Mouse (Mus musculus) lung, embryonic 15.5 days (tissue): ENCODE measurements around the gene Znrf3. TPM values are rescaled to one million over a fixed set of nuclear protein-coding genes. Genes with fewer than 3 reads are reported as not detected.

Experiments used
- ATAC-seq: fragments of 200-750 bp; cut with Nextera tagmentation; 2 replicates; pipeline ENCODE4 v1.8.0; 2017; ENCODE audit warnings: moderate number of reproducible peaks, borderline replicate concordance; ENCODE audit not compliant: low FRiP score, low TSS enrichment; ENCODE audit errors: extremely low read depth
- H3K27ac ChIP-seq: fragments of 300-500 bp; sonication (generic); 2 replicates; pipeline ENCODE4 v1.5.1; 2015; ENCODE audit warnings: moderate library complexity, mild to moderate bottlenecking, inconsistent platforms
- H3K27me3 ChIP-seq: fragments of 300-500 bp; sonication (generic); 2 replicates; pipeline ENCODE4 v1.6.1; 2015; ENCODE audit warnings: inconsistent platforms
- H3K36me3 ChIP-seq: fragments of 300-500 bp; sonication (generic); 2 replicates; pipeline ENCODE4 v1.6.1; 2015; ENCODE audit warnings: inconsistent platforms
- H3K4me1 ChIP-seq: fragments of 300-500 bp; sonication (generic); 2 replicates; pipeline ENCODE4 v1.6.1; 2015; ENCODE audit warnings: inconsistent platforms
- H3K4me2 ChIP-seq: fragments of 300-500 bp; sonication (generic); 2 replicates; pipeline ENCODE4 v1.6.1; 2015; ENCODE audit warnings: inconsistent platforms, mild to moderate bottlenecking, moderate library complexity
- H3K4me3 ChIP-seq: fragments of 300-500 bp; sonication (generic); 2 replicates; pipeline ENCODE4 v1.5.1; 2015; ENCODE audit warnings: mild to moderate bottlenecking, inconsistent platforms
- H3K9ac ChIP-seq: fragments of 300-500 bp; sonication (generic); 2 replicates; pipeline ENCODE4 v1.6.1; 2015; ENCODE audit warnings: inconsistent platforms
- H3K9me3 ChIP-seq: fragments of 300-500 bp; sonication (generic); 2 replicates; pipeline ENCODE4 v1.6.1; 2016; ENCODE audit warnings: inconsistent platforms
- WGBS: fragments of 180-500 bp; shearing (Covaris S2); methylation state at CpG from one replicate; pipeline ENCODE4 v1.1.7; 2015; 5-methylcytosine and 5-hydroxymethylcytosine counted together
- polyA plus RNA-seq: library from polyadenylated mRNA; unstranded; fragments of >200 nt; fragmentation: Nextera tagmentation; extraction: Ambion mirVana; gene quantifications from 2 replicates; pipeline ENCODE4 v1.2.1, GENCODE M21; 2015

Gene Znrf3
- polyA plus RNA-seq, 1 experiment from 2014 or later = 15.8 TPM

DNA sequence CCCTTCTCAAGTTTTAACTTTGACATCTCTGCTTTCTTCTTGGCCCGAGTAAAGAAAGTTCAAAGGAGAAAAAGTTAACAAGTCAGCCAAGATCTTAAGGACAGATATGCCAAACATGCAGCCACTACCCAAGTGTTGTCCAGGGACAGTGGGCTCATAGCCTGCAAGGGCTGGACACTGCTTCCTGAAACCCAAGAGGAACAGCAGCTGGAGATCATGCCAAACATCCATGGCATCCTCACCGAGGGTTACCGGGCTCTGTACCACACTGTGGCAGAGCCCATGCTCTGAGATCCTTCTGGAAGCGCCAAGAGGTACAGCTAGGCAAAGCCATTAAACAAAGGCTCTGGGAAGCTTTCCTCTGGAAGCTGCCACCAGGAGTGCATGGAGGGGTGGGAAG, 169.4 kb downstream of the Znrf3 start:
- WGBS = 73% methylated on average over 4 of the region's 4 CpGs
- H3K36me3 ChIP-seq = 0 out of 2 replicates have a peak, but pooled peaks cover 3% of the 10 kb centered on the region
- no peaks in the 10 kb centered on the region for H3K4me1 ChIP-seq
- no peak overlapping the region for H3K4me3 ChIP-seq
- no peak for ATAC-seq
- H3K27me3 ChIP-seq = no peaks in the 10 kb centered on the region
- H3K27ac ChIP-seq = no peak overlapping the region
- H3K4me2 ChIP-seq = no peak overlapping the region
- H3K9ac ChIP-seq = no peak overlapping the region
- no peaks in the 10 kb centered on the region for H3K9me3 ChIP-seq

DNA sequence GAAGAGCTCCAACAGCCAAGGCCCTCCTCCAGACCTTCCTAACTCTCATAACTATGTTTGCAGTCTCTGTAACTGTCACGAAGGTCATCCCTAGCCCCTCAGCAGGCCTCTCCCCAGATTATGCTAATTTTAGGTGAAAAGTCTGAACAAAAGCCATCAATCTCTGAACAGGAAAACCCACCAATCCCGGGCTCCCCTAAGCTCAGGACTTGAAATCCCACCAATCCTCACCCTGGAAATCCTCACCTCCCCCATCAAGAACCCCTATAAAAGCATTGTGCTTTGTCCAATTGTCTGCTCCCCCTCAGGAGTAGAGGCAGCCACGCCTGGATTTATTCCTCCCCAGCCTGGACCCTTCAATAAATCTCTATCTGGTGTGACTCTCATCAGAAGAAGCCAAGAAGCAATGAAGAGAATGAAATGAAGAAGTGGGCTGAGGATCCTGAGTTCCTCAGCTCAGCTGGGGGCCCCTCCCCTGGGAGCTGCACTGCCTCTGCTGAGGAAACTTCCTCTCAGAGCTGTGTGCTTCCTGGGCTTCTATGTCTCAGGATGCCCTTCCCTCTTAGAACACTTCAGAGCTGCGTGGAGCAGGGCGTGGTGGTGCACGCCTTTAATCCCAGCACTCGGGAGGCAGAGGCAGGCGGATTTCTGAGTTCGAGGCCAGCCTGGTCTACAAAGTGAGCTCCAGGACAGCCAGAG, 172.0 kb downstream of the Znrf3 start:
- WGBS = 69% methylated on average over 9 of the region's 9 CpGs
- Histone ChIP-seq H3K9me3 (no peaks in the 10 kb centered on the region), H3K27ac (no peak overlapping the region), H3K36me3 (no peaks in the 10 kb centered on the region), H3K9ac (no peak overlapping the region), H3K4me1 (no peaks in the 10 kb centered on the region), H3K27me3 (no peaks in the 10 kb centered on the region), H3K4me2 (no peak overlapping the region), H3K4me3 (no peak overlapping the region)
- no peak for ATAC-seq

DNA sequence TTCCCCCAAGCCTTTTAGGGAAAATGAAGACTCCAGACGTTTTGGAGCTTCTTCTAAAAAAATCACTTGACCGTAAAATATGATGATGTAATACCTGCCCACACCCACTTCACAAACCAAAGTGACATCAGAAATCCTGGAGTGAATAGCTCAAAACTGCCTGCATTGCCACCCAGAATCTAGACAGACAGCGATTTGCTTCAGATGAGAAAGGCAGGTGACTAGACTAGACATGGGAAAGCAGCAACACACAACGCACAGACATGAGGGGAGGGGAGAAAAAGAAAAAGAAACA, 172.6 kb downstream of the Znrf3 start:
- Histone ChIP-seq H3K9me3 (no peaks in the 10 kb centered on the region), H3K27me3 (no peaks in the 10 kb centered on the region), H3K36me3 (no peaks in the 10 kb centered on the region), H3K4me1 (no peaks in the 10 kb centered on the region), H3K4me2 (no peak overlapping the region), H3K9ac (no peak overlapping the region), H3K27ac (no peak overlapping the region), H3K4me3 (no peak overlapping the region)
- 67% methylated on average over 4 of the region's 4 CpGs for WGBS
- ATAC-seq = no peak

DNA sequence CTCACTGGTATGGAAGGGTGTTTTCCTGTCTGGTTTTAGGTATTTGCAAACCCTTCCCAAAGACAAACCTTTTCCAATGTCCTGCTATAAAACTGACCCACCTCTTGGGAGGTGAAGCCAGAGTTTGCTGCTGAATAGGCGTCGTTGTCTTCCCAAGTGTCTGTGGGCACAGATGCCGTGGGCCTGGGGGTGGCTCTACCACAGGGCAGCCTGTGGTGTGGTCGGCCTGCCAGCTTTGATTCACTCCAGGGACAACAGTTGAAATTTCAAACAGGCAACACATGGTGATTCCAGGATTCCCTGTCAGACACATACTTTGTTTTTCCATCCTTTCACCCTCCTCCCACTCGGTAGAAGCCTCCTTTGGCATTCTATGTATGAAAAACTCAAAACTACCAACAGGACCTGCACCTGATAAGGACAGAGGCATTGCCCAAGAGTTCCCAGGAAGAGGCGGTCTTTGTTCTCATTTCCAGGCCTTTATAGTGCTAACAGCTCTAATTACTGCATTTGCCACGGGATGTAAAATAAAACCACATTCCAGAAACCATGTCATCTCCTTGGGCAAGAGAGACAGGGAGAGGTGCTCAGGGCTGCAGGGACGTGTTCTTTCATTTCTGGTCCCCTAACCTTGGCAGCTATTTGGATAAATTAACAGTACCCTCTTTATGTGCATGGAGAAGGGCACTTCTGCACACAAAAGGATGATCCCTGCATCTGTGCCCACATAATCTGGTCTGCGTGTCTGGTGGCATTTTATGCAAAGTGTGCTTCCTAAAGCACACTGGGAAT, 173.2 kb downstream of the Znrf3 start:
- 57% methylated on average over 9 of the region's 9 CpGs for WGBS
- no peak overlapping the region for H3K27ac ChIP-seq

DNA sequence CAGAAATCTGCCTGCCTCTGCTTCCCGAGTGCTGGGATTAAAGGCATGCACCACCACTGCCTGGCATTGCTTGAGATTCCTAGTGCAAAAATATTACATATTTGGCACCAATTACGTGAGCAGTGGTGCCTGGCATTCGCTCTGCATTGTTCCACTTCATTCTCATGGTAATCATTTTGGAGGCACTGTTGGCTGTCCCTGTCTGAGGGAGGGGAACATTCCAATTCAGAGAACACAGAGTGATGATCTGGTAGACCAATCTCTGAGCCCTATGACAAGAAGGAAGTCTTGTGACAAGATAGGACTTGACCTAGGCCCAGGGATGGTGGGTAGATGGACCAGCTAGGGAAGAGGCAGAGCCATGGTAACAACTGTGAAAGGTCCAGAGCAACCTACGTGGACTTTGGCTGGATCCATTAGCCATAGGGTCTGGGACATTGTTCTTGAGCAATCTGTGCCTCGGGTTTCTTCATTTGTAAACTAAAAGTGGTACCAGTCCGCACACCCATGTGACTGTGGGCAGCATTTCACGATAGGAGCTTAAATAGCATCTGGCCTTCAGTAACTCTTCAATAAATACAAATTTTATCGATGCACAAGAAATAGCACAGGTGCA, 174.7 kb downstream of the Znrf3 start:
- H3K27me3 ChIP-seq = no peaks in the 10 kb centered on the region
- no peaks in the 10 kb centered on the region for H3K9me3 ChIP-seq
- 87% methylated on average over 8 of the region's 8 CpGs for WGBS
- no peak overlapping the region for H3K4me2 ChIP-seq
- no peaks in the 10 kb centered on the region for H3K4me1 ChIP-seq
- H3K9ac ChIP-seq = no peak overlapping the region
- no peak overlapping the region for H3K27ac ChIP-seq
- ATAC-seq = no peak
- no peaks in the 10 kb centered on the region for H3K36me3 ChIP-seq
- H3K4me3 ChIP-seq = no peak overlapping the region

More for the DNA sequence above, 173.2 kb downstream of the Znrf3 start:
- Histone ChIP-seq H3K27me3 (no peaks in the 10 kb centered on the region), H3K9ac (no peak overlapping the region), H3K4me2 (no peak overlapping the region), H3K36me3 (no peaks in the 10 kb centered on the region), H3K4me1 (no peaks in the 10 kb centered on the region), H3K4me3 (no peak overlapping the region), H3K9me3 (no peaks in the 10 kb centered on the region)
- ATAC-seq = no peak

DNA sequence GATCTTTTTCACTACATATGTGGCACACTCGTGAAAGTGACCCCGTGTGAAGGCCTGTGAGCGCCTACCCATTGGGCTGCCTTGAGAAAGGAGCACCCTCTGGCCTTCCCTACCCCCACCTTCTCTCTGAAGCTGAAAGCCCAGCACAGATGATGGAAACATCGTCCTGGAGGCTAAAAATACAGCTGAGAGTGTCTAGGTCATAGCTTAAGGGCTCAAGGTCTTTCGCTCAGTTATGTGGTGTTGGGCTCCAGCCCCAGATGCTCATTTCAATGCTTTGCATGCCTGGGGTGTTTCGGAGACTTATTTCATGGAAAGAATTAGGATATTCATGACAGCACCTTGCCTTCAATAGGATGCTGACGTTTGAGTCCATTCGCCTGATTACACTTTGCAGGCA, 178.9 kb downstream of the Znrf3 start:
- Histone ChIP-seq H3K4me3 (no peak overlapping the region), H3K4me2 (no peak overlapping the region), H3K4me1 (peaks cover 2% of the 10 kb centered on the region; the same call in 1 of the 2 replicates), H3K36me3 (no peaks in the 10 kb centered on the region), H3K27ac (no peak overlapping the region), H3K9me3 (no peaks in the 10 kb centered on the region), H3K9ac (no peak overlapping the region), H3K27me3 (no peaks in the 10 kb centered on the region)
- no peak for ATAC-seq
- WGBS = 77% methylated on average over 8 of the region's 8 CpGs

DNA sequence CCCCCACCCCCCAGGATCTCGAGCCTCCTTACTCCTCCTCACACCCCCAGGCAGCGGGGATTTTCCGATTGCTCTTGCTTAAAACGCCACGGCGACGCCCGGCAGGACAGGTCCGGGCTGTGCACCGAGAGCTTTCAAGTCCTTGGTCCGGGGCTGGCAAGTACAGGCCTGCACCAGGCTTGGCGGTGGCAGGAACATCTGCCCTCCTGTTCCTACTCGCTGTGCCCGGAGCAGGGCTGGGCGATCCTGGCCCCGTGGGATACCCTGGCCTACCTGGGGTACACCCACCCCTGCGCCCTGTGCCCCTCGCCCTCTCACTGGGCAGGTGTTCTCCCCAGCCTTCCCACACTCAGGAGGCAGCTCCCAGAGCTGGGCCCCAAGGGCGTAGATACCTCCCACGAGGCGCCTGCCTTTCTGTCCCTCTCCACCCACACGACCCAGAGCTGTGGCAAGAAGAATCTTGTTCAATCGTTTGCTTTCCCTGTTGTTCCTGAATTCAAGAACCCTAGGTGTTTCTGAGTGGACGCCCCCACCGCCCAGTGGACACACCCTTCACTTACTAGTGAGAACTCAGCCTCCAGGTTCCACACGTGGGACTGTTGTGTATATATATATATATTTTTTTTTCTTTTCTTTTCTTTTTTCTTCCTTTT, 181.4 kb downstream of the Znrf3 start:
- H3K4me1 ChIP-seq = peaks cover 11% of the 10 kb centered on the region; the same call in 1 of the 2 replicates
- no peaks in the 10 kb centered on the region for H3K27me3 ChIP-seq
- WGBS = 51% methylated on average over 26 of the region's 26 CpGs
- no peaks in the 10 kb centered on the region for H3K9me3 ChIP-seq
- peak overlapping the region; percentile 74 for H3K27ac ChIP-seq
- H3K9ac ChIP-seq = no peak overlapping the region
- ATAC-seq = no peak
- no peaks in the 10 kb centered on the region for H3K36me3 ChIP-seq
- no peak overlapping the region for H3K4me2 ChIP-seq
- no peak overlapping the region for H3K4me3 ChIP-seq

DNA sequence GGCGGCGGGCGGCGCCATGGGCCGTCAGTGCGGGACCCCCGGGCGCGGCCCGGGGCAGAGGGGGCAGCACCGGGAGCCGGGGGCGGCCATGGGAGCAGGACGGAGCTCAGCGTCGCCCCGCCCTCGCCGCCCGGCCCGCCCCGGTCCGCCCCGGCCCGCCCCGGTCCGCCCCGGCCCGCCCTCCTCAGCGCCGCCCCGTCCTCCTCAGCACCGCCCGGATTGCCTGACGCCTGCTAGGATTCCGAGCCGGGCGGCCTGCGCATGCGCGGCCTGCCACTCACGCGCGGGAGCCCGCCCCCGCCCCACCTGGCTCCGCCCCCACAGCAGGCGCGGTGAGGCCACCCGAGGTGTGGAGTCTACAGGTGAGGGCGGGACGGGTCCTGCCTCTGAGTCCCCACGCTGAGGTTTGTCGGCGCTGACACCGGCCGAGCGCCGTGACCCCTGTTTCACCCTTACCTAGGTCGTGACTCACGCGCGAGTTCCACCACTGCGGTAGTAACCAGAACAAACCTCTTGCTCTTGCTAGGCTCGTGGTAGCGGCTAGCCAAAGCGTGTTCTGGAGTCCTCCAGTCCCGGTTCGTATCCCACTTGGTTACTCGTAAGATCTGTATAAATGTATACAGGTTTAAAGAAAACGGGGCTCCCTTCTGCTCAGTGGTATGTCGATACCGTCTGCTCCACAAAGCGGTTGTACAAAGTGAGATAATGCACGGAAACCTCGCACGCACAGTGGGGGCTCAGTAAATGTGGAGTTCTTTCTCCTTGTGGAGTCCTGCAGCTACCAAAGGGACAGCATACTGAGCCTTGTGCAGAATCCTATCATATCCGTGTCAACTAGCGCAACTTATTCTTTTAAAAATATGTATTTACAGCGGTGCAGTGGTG, 182.9 kb downstream of the Znrf3 start, which contains the start of gene Kremen1:
Gene Kremen1 (minus strand): TSS at position 51 of the 885 bp plus-strand sequence.
- no peaks in the 10 kb centered on the region for H3K27me3 ChIP-seq
- peak within 1 kb of the TSS; percentile 91 for H3K9ac ChIP-seq
- ATAC-seq = peak; percentile 98
- H3K4me2 ChIP-seq = peak within 1 kb of the TSS; percentile 79
- H3K36me3 ChIP-seq = no peaks in the 10 kb centered on the region
- 2% methylated on average over 58 of the region's 80 CpGs for WGBS
- peak within 1 kb of the TSS; percentile 64 for H3K27ac ChIP-seq
- peaks cover 11% of the 10 kb centered on the region; the same call in 1 of the 2 replicates for H3K4me1 ChIP-seq
- no peaks in the 10 kb centered on the region for H3K9me3 ChIP-seq
- peak within 1 kb of the TSS; percentile 94 for H3K4me3 ChIP-seq

DNA sequence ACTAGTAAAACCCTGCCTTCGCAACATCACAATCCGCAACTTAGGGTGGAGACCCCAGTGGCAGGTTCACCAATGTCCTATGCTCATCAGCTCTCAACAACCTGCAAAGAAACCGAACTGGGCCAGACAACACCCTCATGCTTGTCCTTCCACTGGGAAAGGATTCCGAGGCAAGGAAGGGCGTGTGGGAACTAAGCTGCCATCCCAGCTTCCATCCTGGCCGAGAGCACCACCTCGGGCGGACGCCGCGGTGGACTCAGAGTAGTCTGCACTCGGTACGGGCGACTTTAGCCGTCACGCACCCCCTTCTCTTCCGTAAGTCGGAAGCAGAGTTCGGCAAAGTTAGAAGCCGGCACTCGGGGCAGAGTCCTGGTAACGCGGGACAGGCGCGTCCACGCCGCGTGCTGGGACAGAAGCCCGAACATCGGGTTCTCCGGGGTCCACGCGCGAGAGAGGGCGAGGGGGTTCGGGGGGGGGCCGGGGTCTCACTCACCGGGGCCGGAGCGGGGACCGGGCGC, 183.6 kb downstream of the Znrf3 start:
- Histone ChIP-seq H3K9ac (peak overlapping the region; percentile 91), H3K4me2 (peak overlapping the region; percentile 79), H3K4me3 (peak overlapping the region; percentile 94), H3K27me3 (no peaks in the 10 kb centered on the region), H3K36me3 (no peaks in the 10 kb centered on the region), H3K27ac (peak overlapping the region; percentile 64), H3K4me1 (peaks cover 14% of the 10 kb centered on the region; the same call in 1 of the 2 replicates), H3K9me3 (no peaks in the 10 kb centered on the region)
- ATAC-seq = peak; percentile 45
- 1% methylated on average over 42 of the region's 42 CpGs for WGBS

DNA sequence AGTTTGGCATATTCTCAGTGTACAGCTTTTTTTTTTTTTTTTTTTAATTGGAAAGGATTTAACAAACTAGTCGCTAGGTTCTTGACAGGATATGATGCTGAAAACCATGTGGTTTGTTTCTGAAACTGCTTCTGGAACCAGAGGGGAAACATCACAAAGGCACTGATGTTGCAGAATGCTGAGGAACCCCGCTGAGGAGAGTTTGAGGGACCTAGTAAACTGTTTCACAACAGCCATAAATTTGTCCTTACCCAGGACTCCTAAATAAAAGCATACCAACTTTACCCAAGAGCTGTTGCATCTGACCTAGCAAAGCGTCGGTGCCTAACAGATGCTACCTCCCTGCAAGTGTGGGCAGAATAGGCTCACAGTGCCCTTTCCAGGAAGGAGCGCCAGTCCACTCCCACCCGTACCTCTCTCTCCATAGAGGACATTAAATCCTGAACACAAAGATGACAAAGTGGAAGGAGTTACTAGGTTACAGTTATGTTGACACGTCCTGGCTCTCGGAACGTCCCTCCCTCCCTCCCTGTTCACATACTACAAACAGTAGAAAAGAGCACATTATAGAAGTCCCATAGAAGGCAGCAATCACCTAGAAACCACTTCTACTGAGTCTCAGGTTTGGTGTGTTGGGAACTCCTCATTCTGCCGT, 184.6 kb downstream of the Znrf3 start:
- 38% methylated on average over 10 of the region's 10 CpGs for WGBS
- Histone ChIP-seq H3K27ac (no peak overlapping the region), H3K4me1 (peaks cover 17% of the 10 kb centered on the region; the same call in 1 of the 2 replicates), H3K4me2 (peak overlapping the region; percentile 79), H3K27me3 (no peaks in the 10 kb centered on the region), H3K9ac (peak overlapping the region; percentile 91; the same call in 1 of the 2 replicates), H3K4me3 (peak overlapping the region; percentile 94), H3K36me3 (no peaks in the 10 kb centered on the region), H3K9me3 (no peaks in the 10 kb centered on the region)
- no peak for ATAC-seq
